In genomic region chr10:5207905-5208641, GRCm38 (mm10) we compare ENCODE assay signal across 8 mouse cellular contexts.
DNase-seq lines count a peak whose midpoint lies in the region; ATAC-seq and TF ChIP-seq lines count a peak whose summit lies in the region.

No protein-coding gene starts in this region.

- H3K27ac ChIP-seq in heart, postnatal 0 days (ENCODE audit: low read depth), result peak overlapping the region; percentile 70
- H3K27ac ChIP-seq in liver, embryonic 13.5 days, result peak overlapping the region; percentile 81
- no peak overlapping the region for H3K27ac ChIP-seq in midbrain, embryonic 15.5 days

- H3K36me3 ChIP-seq in heart, postnatal 0 days (replicated peaks; ENCODE audit: control insufficient read depth, insufficient read depth, low read length), result peaks cover 45% of the 10 kb centered on the region
- H3K36me3 ChIP-seq in liver, embryonic 13.5 days, result no peaks in the 10 kb centered on the region
- no peaks in the 10 kb centered on the region for H3K36me3 ChIP-seq in midbrain, embryonic 15.5 days (replicated peaks)

- peak; percentile 92 for ATAC-seq in heart, postnatal 0 days (ENCODE audit: insufficient read depth, low read depth)
- peak; percentile 51 for ATAC-seq in liver, embryonic 13.5 days (ENCODE audit: low read depth)
- ATAC-seq in midbrain, embryonic 15.5 days (replicated peaks), result no peak

- no peak overlapping the region for H3K4me2 ChIP-seq in heart, postnatal 0 days (ENCODE audit: low read depth, low read length)
- 0 out of 2 replicates have a peak overlapping the region, but pooled peaks have one; percentile 11 for H3K4me2 ChIP-seq in liver, embryonic 13.5 days
- no peak overlapping the region for H3K4me2 ChIP-seq in midbrain, embryonic 15.5 days

- TF ChIP-seq EP300 in heart, postnatal 0 days (IDR thresholded peaks at IDR 0.05; ENCODE audit: low read depth), result peak; percentile 41; the same call in 1 of the 2 replicates

- TF ChIP-seq CTCF in heart, postnatal 0 days (IDR thresholded peaks at IDR 0.05; ENCODE audit: low read depth), result no peak

- intact Hi-C loops in left cerebral cortex, postnatal 25 days (cut with DNase I), result no loop called here

- H3K4me3 ChIP-seq in heart, postnatal 0 days (ENCODE audit: low read depth, low read length), result no peak overlapping the region
- no peak overlapping the region for H3K4me3 ChIP-seq in liver, embryonic 13.5 days (replicated peaks)
- no peak overlapping the region for H3K4me3 ChIP-seq in midbrain, embryonic 15.5 days

- DNase-seq in NIH3T3 (ENCODE audit: low read depth), result peak; percentile 76
- DNase-seq in embryo, embryonic 11 days, result peak; percentile 33
- DNase-seq in heart, postnatal 0 days (ENCODE audit: low spot score), result peak; percentile 88
- DNase-seq in liver, embryonic 13.5 days, result no peak
- DNase-seq in frontal cortex, postnatal 14 days (ENCODE audit: low spot score in 2 of 2), result no peak
- no peak for DNase-seq in left cerebral cortex, postnatal 25 days (ENCODE audit: low spot score in 2 of 2)
- no peak for DNase-seq in urinary bladder, postnatal 4 days (ENCODE audit: low spot score in 2 of 2)

- H3K9ac ChIP-seq in heart, postnatal 0 days (replicated peaks; ENCODE audit: low read depth, low read length), result no peak overlapping the region
- H3K9ac ChIP-seq in liver, embryonic 13.5 days, result peak overlapping the region; percentile 47
- no peak overlapping the region for H3K9ac ChIP-seq in midbrain, embryonic 15.5 days

- WGBS in heart, postnatal 0 days, result 19% methylated on average over 7 of the region's 7 CpGs
- WGBS in liver, embryonic 13.5 days (ENCODE audit: insufficient replicate concordance), result 10% methylated on average over 7 of the region's 7 CpGs
- 54% methylated on average over 7 of the region's 7 CpGs for WGBS in midbrain, embryonic 15.5 days

- peaks cover 5% of the 10 kb centered on the region; the same call in 1 of the 2 replicates for H3K4me1 ChIP-seq in heart, postnatal 0 days (ENCODE audit: control insufficient read depth, insufficient read depth)
- peaks cover 58% of the 10 kb centered on the region for H3K4me1 ChIP-seq in liver, embryonic 13.5 days (replicated peaks)
- no peaks in the 10 kb centered on the region for H3K4me1 ChIP-seq in midbrain, embryonic 15.5 days

- H3K27me3 ChIP-seq in heart, postnatal 0 days (ENCODE audit: control insufficient read depth, insufficient read depth, low read length), result no peaks in the 10 kb centered on the region
- H3K27me3 ChIP-seq in liver, embryonic 13.5 days, result no peaks in the 10 kb centered on the region
- no peaks in the 10 kb centered on the region for H3K27me3 ChIP-seq in midbrain, embryonic 15.5 days (replicated peaks)

- H3K9me3 ChIP-seq in heart, postnatal 0 days (replicated peaks; ENCODE audit: control insufficient read depth, low read length), result no peaks in the 10 kb centered on the region
- no peaks in the 10 kb centered on the region for H3K9me3 ChIP-seq in liver, embryonic 13.5 days (replicated peaks)
- H3K9me3 ChIP-seq in midbrain, embryonic 15.5 days, result no peaks in the 10 kb centered on the region

Comparison
In these comparisons a context has a peak if more than half of its experiments do, and no peak if none do; other contexts are left out.
1. DNase-seq: peak in NIH3T3 (single experiment), embryo, embryonic 11 days (single experiment) and heart, postnatal 0 days (single experiment); none in liver, embryonic 13.5 days (single experiment), frontal cortex, postnatal 14 days (0 of 2), left cerebral cortex, postnatal 25 days (0 of 2) and urinary bladder, postnatal 4 days (0 of 2).